Mouse (Mus musculus) left cerebral cortex, adult 18-20 months (tissue): Measurements from ENCODE around the gene Macf1. TPM values are rescaled to one million over a fixed set of nuclear protein-coding genes. Genes with fewer than 3 reads are reported as not detected.
"Not testable (repeated sequence)": the region's sequence is repeated elsewhere in the genome, so short reads cannot be mapped to it uniquely, and the experiment has no call there.

Source experiments
- DNase-seq, 2 experiments: peaks; one replicate each; pipeline ENCODE4 v3.0.0; 2021 to 2022; ENCODE audit warnings: low spot score in 2 of 2, mixed read lengths in 1 of 2
- total RNA-seq, 2 experiments: library from RNA; stranded (reverse); gene quantifications; 2 replicates each; pipeline ENCODE4 v1.2.3; 2021

Macf1 gene
- total RNA-seq, 2 experiments from 2014 or later, result 213 to 220 TPM

GRCm38 (mm10) chr4:123560896-123561295 lies 123.3 kb downstream of the Macf1 start:
- DNase-seq, result no peak

GRCm38 (mm10) chr4:123558496-123558895 lies 125.7 kb downstream of the Macf1 start:
- DNase-seq, result no peak

GRCm38 (mm10) chr4:123555251-123555650 lies 128.9 kb downstream of the Macf1 start:
- no peak for DNase-seq

- no peak for DNase-seq
These were observed 131.5 kb downstream of the Macf1 start for GRCm38 (mm10) chr4:123552689-123553088.

GRCm38 (mm10) chr4:123548317-123548716 lies 135.8 kb downstream of the Macf1 start:
- DNase-seq, result no peak

GRCm38 (mm10) chr4:123543691-123544090 lies 140.5 kb downstream of the Macf1 start:
- DNase-seq, result no peak

- peak; percentile 75 for DNase-seq
These were observed 148.9 kb downstream of the Macf1 start for GRCm38 (mm10) chr4:123535271-123535670.

GRCm38 (mm10) chr4:123532001-123532400 lies 152.2 kb downstream of the Macf1 start:
- DNase-seq, result no peak

GRCm38 (mm10) chr4:123530976-123531375 lies 153.2 kb downstream of the Macf1 start:
- no peak for DNase-seq

GRCm38 (mm10) chr4:123529230-123529629 lies 154.9 kb downstream of the Macf1 start:
- peak; percentile 45 to 50 for DNase-seq

GRCm38 (mm10) chr4:123527607-123528010 lies 156.6 kb downstream of the Macf1 start:
- peak; percentile 31 to 59 for DNase-seq

- DNase-seq, result peak; percentile 9 to 21
These were observed 157.3 kb downstream of the Macf1 start for GRCm38 (mm10) chr4:123526779-123527280.

- DNase-seq, result no peak
These were observed 159.4 kb downstream of the Macf1 start for GRCm38 (mm10) chr4:123524746-123525145.

- not testable (repeated sequence) for DNase-seq
These were observed 164.0 kb downstream of the Macf1 start for GRCm38 (mm10) chr4:123520123-123520522.

GRCm38 (mm10) chr4:123515673-123516072 lies 168.5 kb downstream of the Macf1 start:
- no peak for DNase-seq

GRCm38 (mm10) chr4:123510201-123510600 lies 174.0 kb downstream of the Macf1 start:
- no peak for DNase-seq

GRCm38 (mm10) chr4:123489086-123489485 lies 195.1 kb downstream of the Macf1 start:
- DNase-seq, result no peak

GRCm38 (mm10) chr4:123479991-123480390 lies 204.2 kb downstream of the Macf1 start:
- no peak for DNase-seq

GRCm38 (mm10) chr4:123478655-123479433 lies 205.3 kb downstream of the Macf1 start:
- DNase-seq, result no peak

- no peak for DNase-seq
These were observed 218.4 kb downstream of the Macf1 start for GRCm38 (mm10) chr4:123465799-123466198.

GRCm38 (mm10) chr4:123460595-123461272 lies 223.4 kb downstream of the Macf1 start:
- DNase-seq, result no peak
